Mouse (Mus musculus) kidney, adult 2 months (tissue): ENCODE results near the gene Erg.

Source experiments
- CTCF ChIP-seq: fragments of 200-500 bp; conservative IDR thresholded peaks from 2 replicates; pipeline ENCODE4 v1.5.1; 2011; ENCODE audit warnings: low read depth, mild to moderate bottlenecking, control low read depth, low read length, moderate library complexity, mixed read lengths; ENCODE audit not compliant: insufficient read depth, insufficient read length
- POLR2A ChIP-seq: fragments of 200-500 bp; IDR thresholded peaks from one replicate; pipeline ENCODE4 v1.6.1; 2011; ENCODE audit warnings: low read depth, low read length, control low read depth

DNA sequence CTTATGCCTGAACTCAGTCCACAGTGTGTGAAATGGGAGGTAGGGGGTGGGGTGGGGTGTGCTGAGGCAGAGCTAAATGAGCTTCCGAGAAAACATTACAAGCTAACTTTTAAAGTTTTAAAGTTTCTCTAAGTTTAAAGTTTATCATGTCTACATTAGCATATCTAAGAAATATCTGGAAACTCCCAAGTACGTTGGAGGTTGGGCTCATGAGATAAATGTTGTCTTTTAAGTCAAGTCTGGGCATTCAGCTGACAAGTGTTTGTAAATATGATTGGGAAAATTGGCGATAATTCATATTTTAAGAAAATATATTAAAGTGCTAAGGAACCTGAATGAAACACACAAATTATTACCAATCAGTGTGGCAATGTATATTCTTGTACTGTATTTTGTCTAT, 112.4 kb downstream of the Erg start:
- TF ChIP-seq POLR2A: no peak
- TF ChIP-seq CTCF: no peak
